Mouse (Mus musculus): ENCODE data around the gene Gm9125.
"Not testable (repeated sequence)": the region's sequence is repeated elsewhere in the genome, so short reads cannot be mapped to it uniquely, and the experiment has no call there.

The Gm9125 gene

GRCm38 (mm10) chr3:94054785-94055184 lies at the start of gene Gm9125:
TSS of gene Gm9125 (minus strand) at chr3:94054885.
- not testable (repeated sequence) for DNase-seq (ENCODE audit: low spot score in 2 of 2)

- DNase-seq (ENCODE audit: low spot score in 2 of 2), result not testable (repeated sequence)
These were observed 17.9 kb upstream of the Gm9125 start, which contains the start of gene Gm10697 for GRCm38 (mm10) chr3:94072544-94072943. TSS of gene Gm10697 (minus strand) at chr3:94072644.

GRCm38 (mm10) chr3:94049566-94050121 lies 5.0 kb downstream of the Gm9125 start:
- DNase-seq (ENCODE audit: low spot score in 2 of 2), result not testable (repeated sequence)

- not testable (repeated sequence) for DNase-seq (ENCODE audit: low spot score in 2 of 2)
These were observed 16.4 kb downstream of the Gm9125 start for GRCm38 (mm10) chr3:94038241-94038640.

- DNase-seq (ENCODE audit: low spot score in 2 of 2), result not testable (repeated sequence)
These were observed 20.3 kb downstream of the Gm9125 start for GRCm38 (mm10) chr3:94034400-94034799.
